Mouse (Mus musculus): ENCODE measurements around the gene Zdhhc14.
A peak's percentile ranks its signal among the peaks of the same experiment; 100 is the strongest.

The Zdhhc14 gene

GRCm38 (mm10) chr17:5747539-5748500, 255.5 kb downstream of the Zdhhc14 start:
- DNase-seq: no peak

DNA sequence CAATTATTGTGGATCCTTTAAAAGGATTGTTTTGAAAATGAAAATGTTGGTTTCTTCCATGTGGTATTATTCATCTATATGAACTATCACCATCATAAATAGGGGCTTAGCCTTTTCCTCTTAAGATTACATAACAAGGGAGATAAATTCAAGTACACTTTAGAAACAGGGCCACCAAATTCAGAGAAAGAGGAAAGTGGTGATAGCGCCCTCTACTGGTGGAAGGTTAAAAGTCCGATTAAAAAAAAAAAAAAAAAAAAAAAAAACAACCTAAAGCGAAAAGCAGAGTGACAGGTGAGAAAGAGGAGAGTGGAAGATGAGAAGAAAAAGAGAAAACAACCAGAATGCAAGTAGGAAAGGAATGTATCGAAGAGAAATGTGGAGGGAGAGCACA, 256.1 kb downstream of the Zdhhc14 start:
- DNase-seq: peak; percentile 48

GRCm38 (mm10) chr17:5750278-5750677, 257.9 kb downstream of the Zdhhc14 start:
- no peak for DNase-seq

DNA sequence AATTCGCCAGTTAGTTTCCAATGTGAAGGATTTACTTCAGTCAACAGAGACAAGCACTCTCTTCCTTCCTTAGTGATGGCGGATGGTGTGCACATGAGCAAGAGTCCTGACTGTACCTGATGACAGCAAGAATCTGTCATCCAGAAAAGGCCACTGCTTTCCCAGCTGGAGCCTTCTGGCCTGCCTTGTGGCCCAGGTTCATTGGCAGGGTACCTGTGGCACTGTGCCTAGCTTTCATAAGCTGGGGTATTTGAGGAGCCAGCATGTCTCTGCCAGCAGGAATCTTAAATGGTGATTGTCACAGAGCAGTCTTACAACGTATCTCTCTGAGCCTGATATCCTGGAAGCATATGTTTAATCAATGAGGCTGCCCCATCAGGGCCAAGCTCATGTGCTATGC, 258.7 kb downstream of the Zdhhc14 start:
- DNase-seq: no peak

DNA sequence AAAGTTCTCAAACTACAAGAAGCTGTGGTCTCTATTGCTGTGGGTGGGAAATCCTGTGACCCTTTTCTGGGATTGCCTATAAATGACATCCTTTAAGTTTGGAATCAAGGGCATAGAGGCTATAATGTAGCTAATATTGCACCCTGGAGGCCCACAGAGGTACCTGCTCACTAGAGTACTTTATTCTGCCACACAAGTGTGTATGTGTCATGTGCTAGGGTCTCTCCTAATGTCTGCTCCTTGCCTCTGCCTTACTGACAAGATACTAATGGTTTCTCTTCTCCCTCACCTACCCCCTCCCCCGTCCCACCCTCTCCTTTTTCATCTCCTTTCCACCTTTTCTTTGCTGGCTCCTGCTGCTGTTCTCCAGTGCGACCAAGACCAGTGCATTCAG, 260.0 kb downstream of the Zdhhc14 start:
- no peak for DNase-seq

- peak; percentile 68 for DNase-seq
Measured at GRCm38 (mm10) chr17:5752716-5753585, 260.6 kb downstream of the Zdhhc14 start.

DNA sequence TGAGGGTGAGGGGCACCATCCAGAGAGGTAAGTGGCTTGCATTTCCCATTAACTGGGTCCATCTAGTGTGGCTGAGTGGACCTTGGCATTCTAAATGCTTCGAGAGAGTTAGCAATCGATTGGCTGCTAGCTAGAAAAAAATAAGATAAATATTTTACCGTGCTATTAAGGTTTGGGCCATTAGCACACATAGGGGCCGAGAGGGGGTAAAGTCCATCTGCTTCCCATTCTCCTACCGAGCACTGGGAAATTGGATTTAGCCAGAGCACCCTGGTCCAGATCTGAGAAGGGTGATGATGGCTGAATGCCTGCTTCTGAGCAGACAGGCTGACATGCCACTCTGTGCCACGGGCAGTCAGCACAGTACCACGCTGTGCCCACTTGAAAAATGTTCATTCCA, 263.1 kb downstream of the Zdhhc14 start:
- DNase-seq: no peak

GRCm38 (mm10) chr17:5756065-5756464, 263.7 kb downstream of the Zdhhc14 start:
- DNase-seq: peak; percentile 44

DNA sequence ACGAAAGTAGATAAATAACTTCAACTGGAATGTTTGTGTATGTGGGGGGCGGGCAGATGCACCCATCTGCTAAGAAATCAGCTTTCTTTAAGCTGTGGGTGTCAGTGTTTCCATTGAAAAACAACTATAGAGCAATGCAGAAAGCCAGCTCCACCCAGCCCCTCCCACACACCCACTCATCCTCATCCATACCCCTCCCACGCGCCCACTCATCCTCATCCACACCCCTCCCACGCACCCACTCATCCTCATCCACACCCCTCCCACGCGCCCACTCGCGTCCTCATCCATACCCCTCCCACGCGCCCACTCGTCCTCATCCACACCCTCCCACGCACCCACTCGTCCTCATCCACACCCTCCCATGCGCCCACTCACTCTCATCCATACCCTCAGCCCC, 264.5 kb downstream of the Zdhhc14 start:
- peak; percentile 15 for DNase-seq

- no peak for DNase-seq
Measured at GRCm38 (mm10) chr17:5763768-5764167, 271.4 kb downstream of the Zdhhc14 start.

DNA sequence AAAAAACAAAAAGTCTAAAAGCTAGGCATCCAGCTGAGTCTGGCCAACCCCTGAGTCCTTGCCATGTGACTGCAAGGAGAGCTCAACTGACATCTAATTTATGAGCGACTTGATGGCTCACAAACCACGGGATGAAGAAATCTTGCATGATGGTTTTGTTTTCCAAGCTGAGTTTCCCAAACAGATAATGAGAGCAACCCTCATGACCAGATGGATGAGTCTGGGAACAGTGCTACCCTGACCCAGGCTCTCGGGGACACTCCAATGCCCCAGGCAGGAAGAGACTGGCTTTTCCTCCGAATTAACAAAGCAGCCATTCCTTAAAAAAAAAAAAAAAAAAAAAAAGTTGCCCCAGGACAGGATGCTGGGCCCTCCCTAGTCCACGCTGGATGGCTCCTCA, 271.9 kb downstream of the Zdhhc14 start:
- no peak for DNase-seq

DNA sequence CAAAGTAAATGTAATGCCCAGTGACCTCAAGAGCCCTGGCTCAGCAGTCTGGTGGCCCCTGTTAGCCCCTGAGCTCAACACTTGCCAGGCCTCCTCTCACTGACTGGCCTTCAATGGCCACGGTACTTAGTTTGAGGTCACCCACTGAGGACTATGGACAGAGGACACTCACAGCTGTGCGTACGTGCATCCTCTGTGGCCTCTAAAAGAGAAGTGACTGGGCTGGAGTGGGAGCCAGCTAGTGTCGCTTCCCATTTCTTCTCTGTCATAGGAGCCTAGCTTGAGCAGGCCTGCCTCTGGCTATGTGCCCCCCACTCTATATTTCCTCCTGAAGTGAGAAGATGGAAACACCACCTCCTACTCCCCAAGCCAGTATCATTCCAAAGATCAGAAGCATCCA, 273.4 kb downstream of the Zdhhc14 start:
- no peak for DNase-seq

GRCm38 (mm10) chr17:5768164-5768705, 275.9 kb downstream of the Zdhhc14 start:
- DNase-seq: no peak

DNA sequence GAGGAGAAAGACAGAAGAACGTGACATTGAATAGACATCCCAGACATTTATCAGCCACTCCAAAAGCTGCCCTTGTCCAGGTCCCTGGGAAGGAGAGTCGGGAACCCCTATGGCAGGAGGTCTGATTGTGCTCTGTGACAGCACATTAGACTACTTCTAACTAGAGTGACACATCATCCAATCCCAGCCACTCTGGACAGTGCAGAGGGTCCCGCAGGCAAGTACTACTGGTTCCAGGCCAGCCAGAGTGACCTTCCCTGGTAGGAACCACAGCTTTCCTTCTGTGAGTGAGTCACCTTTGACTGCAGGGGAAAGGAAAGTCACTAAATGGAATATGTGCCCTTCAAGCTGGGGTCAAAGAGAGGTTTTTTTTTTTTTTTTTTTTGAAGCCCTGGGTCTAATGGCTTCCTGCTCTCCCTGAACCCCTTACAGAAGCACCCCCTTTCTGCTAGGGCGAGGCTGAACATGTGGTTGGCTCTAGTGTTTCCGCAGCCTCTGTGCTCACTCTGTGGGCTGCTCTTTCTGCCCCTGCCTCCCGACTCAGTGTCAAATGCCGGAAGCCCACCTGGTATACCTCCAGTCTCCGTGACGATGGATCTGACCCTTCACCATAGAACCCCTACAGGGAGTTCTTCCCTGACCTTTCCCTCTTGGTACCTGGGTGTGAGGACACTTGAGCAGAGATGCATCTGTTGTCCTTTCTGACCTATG, 276.6 kb downstream of the Zdhhc14 start:
- peak; percentile 29 for DNase-seq

DNA sequence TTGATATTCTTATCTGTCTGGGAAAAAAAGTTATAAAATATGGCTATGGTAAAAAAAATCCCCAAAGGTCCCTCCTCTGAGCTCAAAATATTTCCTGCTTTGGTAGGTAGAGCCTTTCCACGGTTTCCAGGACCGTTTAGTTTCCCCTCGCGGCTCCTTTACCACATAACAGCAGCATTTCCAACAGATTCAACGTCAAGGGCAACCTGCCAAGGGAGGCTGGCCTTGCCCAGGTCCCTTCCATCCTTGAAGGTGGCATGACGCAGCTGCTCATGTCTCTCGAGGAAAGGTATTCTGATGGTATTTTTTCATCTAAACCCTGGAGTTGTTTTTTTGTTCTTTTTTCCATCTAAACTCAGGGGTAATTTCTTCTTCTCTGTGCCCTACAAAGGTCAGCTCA, 277.4 kb downstream of the Zdhhc14 start:
- peak; percentile 27 for DNase-seq

- peak; percentile 56 for DNase-seq
Measured at GRCm38 (mm10) chr17:5770265-5771249, 278.2 kb downstream of the Zdhhc14 start.

DNA sequence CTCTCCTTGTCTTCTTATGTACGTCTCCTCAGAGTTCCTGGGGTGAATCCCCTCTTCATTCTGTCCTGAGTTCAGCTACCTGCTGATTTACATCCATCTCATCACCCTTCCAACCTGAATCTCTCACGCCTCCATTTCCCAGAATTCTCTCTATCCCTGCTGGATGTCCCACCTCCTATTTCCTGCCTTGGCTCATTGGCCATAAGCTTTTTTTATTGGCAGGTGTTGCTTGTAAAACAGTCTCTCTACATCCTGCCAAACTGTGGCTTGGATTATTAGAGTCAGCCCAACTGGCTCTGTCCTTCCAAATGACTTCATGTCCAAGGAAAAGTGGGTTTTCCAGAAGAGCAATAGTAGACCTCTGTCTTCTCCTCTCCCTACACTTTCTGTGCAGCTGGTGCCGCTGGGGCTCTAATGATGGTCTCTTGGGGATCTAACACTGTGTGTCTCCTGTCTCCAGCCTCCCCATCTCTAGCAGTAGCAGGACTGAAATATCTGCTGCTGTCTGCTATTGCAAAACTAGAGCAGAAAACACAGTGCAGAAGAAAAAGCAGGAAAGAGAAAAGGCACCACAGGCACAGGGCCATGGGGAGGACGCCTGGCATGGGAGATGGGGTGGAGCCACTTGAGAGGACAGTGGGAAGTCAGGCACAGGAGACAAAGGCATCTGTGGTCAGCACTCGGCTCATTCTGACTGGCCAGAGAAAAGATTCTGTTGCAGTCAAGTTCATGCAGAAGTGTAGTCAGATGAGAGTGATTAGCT, 288.0 kb downstream of the Zdhhc14 start:
- DNase-seq: no peak

DNA sequence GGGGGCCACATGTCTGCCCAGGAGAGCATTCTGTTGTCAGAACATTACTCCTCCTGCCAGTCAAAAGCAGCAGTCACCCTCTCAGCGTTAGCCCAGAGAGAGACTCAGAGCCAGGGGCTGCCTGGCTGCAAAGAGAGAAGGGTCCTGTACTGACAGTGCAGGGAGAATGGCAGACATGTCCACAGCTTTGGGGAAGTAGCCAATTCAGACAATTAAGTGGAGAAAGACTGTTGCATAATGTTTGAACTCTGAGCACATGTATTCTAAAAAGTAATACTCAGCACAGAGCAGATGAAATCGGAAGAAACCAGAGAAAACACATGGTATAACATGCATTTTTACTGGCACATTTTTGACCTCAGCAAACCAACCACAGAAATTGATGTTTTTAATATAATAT, 292.9 kb downstream of the Zdhhc14 start:
- no peak for DNase-seq

DNA sequence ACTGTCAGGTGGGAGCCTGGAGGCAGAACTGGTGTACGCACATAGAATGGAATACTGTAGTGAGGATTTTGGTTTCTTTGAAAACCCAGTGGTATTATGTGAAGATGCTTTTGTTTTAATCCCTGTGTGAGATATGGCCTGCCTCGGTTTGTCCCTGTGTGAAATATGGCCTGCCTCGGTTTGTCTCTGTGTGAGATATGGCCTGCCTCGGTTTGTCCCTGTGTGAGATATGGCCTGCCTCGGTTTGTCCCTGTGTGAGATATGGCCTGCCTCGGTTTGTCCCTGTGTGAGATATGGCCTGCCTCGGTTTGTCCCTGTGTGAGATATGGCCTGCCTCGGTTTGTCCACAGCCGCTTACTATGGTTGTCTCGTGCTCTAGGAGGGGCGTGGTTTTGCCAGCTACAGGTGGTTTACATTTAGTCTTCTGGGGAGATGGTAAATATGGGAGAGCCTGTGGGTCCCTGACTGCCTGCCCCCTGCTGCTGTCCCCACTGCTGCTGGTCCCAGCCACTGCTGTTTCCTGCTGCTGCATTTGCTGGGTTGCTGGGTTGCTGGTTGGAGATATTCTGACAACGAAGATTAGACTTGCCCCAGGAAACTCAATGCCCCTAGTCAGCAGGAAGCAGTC, 299.9 kb downstream of the Zdhhc14 start:
- no peak for DNase-seq

GRCm38 (mm10) chr17:5793593-5793992, 301.2 kb downstream of the Zdhhc14 start:
- DNase-seq: no peak
